Mouse (Mus musculus) embryo, embryonic 10 days (tissue): ENCODE measurements around the gene Cxcl10.

Experiments
- DNase-seq: peaks from one replicate; pipeline ENCODE4 v3.0.0-alpha.2; 2015; ENCODE audit warnings: low spot score

Cxcl10 gene

DNA sequence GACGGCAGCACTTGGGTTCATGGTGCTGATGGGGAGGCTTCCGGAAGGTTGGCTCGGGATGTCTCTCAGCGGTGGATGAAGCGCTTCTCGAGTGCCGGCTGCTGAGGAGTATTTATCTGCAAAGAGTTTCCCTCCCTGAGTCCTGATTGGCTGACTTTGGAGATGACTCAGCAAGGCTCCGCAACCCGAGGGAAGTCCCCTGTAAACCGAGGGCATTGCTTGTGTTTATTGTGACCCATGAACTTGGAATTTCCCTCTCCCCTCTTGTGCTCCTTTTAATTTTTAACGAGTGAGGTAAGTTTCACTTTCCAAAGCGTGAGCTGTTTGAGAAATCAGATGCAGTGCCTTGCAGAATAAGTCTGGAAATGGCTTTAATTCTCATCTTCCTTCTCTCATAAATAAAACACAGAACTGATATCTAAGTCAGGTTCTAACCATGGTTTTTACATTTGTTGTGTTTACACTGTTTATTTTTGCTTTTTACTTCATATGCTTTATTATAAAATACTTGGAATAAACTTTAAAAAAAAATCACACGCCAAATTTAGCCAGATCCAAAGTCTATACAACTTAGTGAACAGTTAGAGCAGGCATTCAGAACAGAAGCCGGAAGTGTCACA lies at the start of gene Cxcl10:
Gene Cxcl10, minus strand, starts transcription at position 96 of the 620 bp plus-strand sequence.
- DNase-seq, result peak; percentile 67

DNA sequence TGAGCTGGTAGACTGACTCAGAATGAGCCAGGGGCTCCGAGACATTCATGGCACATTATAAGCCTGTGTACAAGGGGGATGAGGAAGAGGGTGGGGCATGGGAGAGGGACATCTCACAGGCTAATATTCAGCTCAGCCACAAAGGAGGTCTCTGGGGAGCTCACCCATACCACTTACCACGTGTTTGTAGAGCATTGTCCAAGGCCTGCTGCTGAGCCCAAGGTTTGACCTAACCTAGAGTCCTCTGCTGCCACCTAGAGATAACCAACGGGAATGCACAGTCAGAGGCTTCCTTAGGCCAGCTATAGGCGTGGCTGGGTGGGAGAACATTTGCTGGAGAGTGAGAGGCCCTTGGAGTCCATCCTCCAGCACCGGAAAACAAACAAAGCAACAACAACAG lies 49.5 kb upstream of the Cxcl10 start:
- peak; percentile 94 for DNase-seq

DNA sequence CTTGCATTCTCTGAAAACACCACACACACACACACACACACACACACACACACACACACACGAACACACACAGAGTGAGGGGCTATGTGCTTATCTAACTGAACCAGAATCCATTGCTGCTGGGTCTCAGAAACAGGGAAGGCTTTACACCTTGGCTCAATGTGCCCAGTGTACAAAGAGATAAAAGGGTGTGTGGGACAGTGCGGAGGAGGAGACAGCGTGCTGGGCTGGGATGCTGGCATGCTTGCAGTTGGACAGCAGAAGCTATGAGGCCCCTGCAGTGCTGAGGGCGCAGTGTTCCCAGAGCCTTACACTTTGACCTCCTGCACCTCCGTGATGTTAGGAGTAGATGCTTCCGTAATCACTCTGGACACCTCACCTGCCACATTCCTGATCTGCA lies 47.8 kb upstream of the Cxcl10 start:
- DNase-seq, result no peak

DNA sequence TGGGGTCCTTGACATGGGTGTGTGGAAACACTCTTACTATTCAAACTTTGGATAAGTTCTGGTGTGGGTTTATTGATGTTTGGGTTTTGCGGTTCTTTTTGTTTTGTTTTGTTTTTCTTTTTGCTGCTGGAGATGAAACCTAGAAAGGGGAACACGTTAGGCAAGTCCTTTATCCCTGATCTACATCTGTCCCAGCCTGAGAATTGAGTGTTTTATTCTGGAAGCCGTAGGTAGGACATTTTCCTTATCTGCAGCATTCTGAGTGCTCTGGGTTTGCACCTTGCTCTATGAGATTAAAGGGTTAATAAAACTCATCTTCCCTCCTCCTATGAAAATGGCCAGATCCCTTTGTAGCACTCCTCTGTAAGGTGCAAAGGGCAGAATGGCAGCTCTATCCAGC lies 47.1 kb upstream of the Cxcl10 start:
- DNase-seq, result no peak

DNA sequence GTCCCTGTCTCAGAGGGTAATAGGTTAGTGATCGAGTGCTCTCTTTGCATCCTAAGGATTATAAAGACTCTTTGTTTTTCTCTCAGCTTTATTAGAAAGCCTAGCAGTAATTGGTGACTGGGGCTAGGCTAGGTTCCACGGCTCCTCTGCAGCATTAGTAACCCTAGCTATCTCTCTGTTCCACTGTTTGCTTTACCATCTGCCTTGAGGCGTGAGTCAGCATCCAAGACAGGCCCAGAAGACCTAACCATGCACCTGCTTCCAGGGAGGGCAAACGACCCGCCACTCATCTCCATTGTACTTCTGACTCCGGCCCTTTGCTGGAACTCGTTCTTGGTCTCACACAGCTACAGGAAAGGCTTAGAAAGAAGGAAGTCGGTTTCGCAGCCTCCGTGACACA lies 45.2 kb upstream of the Cxcl10 start:
- no peak for DNase-seq

DNA sequence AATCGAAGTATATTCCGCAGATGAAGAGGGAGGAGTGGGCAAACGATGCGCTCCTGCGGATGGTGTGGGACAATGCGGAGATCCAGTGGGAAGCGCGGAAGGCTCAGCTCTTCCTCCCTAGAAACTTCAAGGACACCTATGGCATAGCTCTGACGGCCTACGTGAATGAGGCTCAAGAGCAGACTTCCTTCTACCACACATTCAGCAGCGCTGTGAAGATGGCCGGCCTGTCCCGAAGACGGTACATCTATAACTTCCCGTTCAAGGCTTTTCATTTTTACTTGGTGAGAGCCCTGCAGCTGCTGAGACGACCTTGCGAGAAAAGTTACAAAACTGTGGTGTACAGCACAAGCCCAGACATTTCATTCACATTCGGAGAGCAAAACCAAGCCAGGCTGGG lies 43.9 kb upstream of the Cxcl10 start:
- DNase-seq, result no peak

DNA sequence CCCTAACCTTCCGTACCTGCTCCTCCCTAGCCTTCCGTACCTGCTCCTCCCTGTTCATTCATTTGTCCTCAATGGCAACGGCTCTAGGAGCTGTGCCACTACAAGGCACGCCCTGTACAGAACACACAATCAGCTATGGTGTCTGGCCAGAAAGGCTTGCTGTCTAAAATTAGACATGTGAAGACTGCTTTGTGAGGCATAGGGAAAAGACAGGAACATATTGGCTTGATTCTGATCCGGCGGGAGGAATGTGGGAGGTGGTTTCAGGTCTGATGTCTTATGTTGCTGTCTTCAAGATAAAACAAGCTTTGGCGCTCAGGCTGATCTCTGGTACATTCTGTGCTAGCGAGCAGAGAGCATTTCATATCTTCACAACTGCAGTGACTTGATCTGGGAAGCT lies 41.9 kb upstream of the Cxcl10 start:
- DNase-seq, result no peak

DNA sequence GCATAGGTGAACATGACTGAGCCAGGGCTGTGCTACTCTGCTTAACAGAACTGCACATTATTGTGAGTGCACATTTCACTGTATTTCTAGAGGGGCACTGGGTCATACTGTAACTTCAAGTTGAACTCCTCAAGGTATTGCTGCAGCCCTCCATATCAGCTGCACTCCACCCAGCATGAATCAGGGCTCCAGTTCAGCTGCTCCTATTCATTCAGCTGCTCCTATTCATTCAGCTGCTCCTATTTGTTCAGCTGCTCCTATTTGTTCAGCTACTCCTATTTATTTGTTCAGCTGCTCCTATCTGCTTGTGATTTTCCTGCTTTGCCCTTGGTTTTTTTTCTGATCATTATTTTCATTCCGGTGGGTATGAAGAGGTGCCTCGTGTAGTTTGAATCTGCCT lies 41.3 kb upstream of the Cxcl10 start:
- DNase-seq, result no peak

DNA sequence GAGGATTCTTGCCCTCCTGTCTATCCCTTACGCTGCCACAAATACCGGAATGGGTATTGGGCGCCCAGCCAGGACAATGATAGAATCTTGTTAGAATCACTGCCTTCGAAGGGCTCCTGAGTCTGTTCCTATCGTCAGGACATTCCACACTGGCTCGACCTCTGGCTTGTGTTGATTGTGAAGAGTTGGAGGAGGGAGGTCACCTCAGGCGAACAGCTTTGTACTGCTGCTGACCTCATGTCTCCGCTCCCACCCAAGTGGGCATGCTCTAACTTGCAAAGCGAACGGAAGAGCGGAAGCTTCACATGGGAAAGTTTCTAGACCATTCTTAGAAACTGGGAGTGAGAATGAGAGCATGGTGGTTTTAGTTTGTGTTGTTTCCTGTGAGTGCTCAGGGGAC lies 38.7 kb upstream of the Cxcl10 start:
- no peak for DNase-seq

DNA sequence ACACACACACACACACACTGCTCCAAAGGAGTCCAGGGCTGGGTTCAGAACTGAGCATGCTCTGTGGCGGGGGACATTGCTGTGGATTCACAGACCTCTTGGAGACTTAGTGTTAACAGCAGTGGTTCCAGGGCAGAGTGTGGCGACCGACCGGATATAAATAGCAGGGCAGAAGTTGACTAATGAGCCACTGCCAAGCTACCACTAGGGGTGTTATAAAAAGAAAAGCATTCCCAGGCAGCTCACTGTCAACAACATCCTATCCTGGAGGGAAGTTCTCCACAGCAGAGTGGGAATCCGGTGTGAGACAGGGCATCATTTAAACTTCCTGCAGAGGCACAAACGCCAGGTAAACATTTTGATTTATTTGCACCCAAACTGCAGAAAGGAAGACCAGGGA lies 38.0 kb upstream of the Cxcl10 start:
- peak; percentile 36 for DNase-seq

DNA sequence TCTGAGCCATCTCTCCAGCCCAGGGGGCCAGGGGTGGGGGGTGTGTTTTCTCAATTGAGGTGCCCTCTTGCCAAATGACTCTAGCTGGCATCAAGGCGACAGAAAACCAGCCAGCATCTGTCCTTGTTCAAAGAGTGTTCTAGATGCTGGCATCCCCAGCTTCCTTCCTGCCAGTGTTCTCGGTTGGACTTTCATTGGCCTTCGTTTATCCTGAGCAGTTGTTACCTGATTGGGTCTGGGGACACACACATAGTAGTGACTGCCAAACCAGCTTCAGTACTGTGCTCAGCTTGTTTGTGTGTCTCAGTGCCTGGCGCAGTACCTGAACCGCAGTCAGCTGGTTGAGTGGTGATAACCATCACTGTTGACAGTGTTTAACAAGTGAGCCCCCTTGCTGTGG lies 37.4 kb upstream of the Cxcl10 start:
- DNase-seq, result no peak

DNA sequence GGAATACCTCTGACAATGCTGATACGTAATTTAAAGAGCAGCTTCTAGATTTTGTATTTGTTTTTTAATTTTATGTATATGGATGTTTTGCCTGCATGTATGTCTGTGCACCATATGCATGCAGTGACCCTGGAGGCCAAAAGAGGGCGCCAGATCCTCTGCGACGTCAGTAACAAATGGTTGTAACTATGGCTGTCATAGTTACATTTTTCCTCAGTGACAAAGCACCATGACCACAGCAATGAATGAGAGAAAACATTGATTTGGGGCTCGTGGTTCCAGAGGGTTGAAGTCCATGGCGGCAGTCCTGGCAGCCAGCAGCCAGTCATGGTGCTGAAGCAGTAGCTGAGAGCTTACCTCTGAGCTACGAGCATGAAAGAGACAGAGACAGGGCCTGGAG lies 36.2 kb upstream of the Cxcl10 start:
- DNase-seq, result peak; percentile 54

DNA sequence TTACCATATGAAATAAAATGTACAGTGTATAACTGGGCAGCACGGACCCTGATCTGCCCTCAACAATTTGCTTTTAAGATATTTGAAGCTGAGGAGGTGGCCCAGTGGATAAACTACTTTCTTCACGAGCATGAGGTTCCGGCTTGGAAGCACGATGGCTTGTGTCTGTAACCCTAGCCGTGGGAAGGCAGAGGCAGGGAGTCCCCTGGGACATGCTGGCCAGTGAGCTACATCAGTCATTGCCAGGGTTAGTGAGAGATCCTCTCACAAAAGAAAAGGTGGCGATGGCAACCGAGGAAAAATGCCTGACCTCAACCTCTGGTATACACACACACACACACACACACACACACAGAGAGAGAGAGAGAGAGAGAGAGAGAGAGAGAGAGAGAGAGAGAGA lies 35.1 kb upstream of the Cxcl10 start:
- peak; percentile 71 for DNase-seq

DNA sequence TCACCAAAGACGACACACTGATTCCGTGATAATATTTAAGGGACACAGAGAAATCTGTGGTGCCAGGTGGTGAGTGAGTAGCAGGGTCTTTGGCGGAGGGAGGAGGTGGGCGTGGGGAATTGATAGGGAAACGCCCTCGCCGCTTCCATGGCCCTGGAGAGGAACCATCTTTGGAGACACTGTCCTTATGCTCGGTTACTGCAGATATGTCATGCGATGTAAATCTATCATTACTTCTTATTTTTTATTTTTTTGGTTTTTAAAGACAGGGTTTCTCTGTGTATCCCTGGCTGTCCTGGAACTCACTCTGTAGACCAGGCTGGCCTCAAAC lies 33.6 kb upstream of the Cxcl10 start:
- no peak for DNase-seq

DNA sequence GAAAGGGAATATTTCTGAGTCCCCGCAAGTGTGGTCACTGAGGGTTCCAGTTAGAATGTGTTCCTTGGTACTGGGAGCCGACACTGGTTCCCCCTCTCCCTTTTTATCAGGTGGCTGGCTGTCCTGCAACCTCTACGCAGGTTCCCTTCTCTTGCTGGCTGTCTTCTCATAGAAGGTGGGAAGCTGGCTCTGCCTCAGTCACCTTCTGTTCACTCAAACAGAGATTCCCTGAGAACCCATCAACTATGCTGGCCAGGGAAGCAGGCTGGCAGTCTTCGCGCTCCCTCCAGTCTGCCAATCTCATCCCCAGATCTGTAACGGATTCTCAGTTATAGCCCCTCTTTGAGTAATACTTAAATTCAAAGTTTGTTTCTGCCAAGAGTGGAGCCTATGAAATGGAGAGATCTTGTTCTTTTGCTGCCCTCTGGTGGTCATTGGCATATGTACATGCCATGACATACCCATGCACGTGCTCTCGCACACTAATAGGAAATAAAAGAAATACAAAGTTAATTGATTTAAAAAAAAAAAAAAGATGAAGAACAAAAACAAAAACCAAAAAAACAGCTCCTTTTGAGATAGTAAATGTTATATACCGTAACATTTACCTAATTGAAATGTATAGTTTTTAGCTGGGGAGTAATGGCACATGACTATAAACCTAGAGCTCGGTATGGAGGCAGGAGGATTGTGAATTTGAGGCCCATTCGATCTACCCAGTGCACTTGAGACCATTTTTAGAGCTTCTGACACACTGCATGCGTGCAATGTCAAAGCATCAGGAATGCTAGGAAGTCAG lies 33.1 kb upstream of the Cxcl10 start:
- DNase-seq, result peak; percentile 93

DNA sequence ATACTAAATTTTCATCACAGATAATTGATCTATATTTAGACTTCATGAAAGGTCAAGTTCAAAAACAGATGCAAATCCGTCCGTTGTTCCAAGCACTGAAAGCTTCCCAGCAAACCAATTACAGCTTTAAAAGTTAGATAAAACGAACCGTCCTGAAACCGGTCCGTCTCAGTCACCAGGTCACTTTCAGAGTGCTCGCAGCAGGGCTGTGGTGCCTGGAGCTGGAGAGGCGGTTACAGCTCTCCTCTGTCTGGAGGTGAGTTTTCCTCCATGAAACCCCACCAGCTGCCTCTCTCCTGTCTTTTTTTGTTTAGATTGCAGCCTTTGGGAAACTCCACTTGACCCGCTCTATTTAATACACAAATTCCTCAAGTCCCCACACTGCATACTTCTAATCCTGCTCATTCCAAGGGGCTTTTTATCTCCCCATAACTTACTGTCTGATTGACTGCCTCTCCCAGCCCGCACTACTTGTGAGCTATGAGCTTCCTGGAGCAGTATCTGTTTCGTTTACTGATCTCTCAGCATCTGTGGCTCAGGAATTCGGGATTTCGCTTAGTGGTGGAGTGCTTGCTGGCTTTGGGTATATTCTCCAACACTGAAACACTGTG lies 28.2 kb upstream of the Cxcl10 start:
- DNase-seq, result no peak

DNA sequence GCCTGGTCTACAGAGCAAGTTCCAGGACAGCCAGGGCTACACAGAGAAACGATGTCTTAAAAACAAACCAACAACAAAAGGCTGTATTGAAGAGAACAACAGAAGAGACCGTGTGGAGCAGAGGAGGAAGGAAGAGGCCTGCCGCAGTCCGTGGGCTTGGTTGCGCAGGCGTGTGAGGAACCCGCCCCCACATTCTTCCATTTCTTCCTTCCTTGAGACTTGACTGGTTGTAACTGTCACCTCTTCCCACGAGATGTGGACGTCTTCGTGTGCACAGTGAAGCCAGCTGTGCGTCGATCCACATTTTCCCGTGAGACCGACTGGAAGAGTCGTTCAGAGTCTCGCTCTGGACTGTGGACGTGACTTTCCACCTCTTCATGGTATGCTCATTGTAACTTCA lies 26.7 kb upstream of the Cxcl10 start:
- no peak for DNase-seq

DNA sequence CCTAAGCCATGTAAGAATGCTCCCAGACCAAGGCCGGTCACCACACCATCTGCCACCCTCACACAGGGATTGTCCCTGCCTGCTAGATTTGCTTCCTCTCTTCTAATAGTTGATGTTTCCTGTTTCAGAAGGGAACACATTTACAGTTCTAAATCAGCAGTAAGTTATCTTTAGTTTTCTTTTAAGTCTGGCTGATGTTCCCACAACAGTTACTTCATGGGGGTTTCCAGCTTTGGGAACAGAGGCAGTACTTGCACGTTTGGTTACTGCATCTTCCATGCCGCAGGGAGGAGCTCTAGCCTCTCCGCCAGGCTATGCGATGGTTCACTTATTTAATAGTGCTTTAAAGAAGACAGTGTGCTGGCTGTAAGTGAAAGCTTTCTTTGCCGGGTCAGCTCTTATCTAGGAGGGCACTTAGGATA lies 26.0 kb upstream of the Cxcl10 start:
- no peak for DNase-seq

DNA sequence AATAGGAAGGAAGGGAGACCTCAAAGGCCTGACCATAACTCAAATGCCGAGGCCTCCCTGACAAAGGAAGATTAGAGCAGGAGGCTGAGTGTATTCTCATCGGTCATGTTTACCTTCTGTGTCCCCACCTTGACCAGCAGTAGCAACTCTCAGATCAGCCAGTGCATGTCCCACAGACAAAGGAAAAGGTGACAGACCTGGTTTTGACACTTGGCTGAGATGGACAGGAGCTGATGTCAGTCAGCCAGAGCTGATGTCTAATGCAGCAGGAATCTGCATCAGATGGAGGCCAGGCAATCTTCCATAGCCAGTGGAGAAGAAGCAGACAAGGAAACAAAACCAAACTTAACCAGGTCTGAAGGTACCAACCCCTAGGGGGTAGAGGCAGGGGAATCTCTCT lies 23.9 kb upstream of the Cxcl10 start:
- DNase-seq, result no peak

DNA sequence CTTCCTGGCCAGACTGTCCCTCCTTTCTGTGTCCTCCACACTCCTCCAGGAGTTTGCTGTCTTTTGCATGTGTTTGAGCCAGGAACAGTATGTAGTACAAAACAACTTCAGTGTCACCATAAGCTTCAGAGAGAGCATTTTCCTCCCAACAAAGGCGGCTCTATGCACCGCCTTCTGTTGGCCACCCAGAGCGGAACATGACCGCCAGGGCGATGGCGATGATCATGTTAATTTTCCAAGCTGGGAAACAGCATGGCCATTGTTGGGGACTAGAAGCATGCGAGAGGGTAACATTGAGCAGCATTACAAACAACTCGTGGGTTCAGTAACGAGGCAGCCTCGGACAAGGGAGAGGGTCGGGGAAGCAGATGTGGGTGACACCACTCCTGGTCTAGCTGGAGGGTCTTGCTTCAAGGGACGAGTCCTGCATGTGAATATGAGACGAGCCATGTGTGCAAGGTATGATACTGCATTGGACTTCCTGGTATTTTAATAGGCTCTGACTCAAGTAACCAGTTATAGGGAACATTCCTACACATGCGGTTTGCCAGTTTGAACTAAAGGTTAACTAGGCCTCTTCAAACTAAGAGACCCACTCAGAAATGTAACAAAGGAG lies 22.8 kb upstream of the Cxcl10 start:
- no peak for DNase-seq

DNA sequence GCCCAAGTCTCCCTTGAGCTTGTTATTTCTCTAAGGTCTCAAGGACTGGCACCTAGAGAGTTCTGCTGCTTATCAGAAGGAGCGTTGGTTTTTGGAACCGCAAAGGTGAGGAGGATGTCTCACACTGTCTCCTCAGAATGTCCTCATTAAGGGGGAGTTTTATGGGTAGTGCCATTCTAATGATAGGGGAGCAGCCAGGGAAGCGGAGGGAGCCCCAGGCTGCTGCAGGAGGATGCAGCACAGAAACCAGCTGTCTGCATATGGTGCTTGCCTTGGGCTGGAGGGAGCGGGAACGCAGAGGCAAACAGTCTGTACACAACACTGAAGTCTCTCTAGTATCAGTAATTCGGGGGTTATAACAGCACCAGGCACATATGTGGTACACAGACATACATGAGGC lies 22.2 kb upstream of the Cxcl10 start:
- DNase-seq, result no peak

DNA sequence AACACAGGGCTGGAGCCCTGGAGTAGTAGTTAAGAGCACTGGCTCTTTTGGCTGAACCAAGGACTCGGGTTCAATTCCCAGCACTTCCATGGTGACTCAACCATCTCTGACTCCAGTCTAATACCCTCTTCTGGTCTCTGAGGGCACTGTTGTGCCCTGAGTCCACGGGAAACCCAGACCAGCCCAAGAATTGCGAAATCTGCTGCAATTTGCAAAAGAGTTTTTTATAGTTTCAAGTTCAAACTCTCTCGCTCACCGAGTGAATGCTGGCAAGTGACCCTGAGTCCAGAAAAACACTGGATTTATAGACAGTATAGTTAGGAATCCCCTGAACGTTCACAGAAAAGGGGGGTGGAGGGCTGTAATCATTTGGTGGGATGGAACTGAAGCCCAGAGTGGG lies 21.7 kb upstream of the Cxcl10 start:
- DNase-seq, result no peak
